Mouse (Mus musculus) forebrain, embryonic 13.5 days (tissue): ENCODE measurements at regions not wholly inside any gene's neighbourhood (a gene's known extent, or its start where the extent isn't known, plus 50 kb on each side); places are given as distances from the start of the nearest gene placed in this dataset.

Experiments used
- ATAC-seq: fragments of 200-750 bp; cut with Nextera tagmentation; 2 replicates; pipeline ENCODE4 v1.8.0; 2017
- H3K27ac ChIP-seq: fragments of 300-500 bp; sonication (generic); 2 replicates; pipeline ENCODE4 v1.5.1; 2015; ENCODE audit warnings: inconsistent platforms, mild to moderate bottlenecking, moderate library complexity
- H3K27me3 ChIP-seq: fragments of 300-500 bp; sonication (generic); 2 replicates; pipeline ENCODE4 v1.6.1; 2015; ENCODE audit warnings: mild to moderate bottlenecking, inconsistent platforms
- H3K36me3 ChIP-seq: fragments of 300-500 bp; sonication (generic); 2 replicates; pipeline ENCODE4 v1.6.1; 2015; ENCODE audit warnings: mild to moderate bottlenecking, inconsistent platforms; ENCODE audit not compliant: poor library complexity, severe bottlenecking
- H3K4me1 ChIP-seq: fragments of 300-500 bp; sonication (generic); 2 replicates; pipeline ENCODE4 v1.6.1; 2015; ENCODE audit warnings: inconsistent platforms
- H3K4me2 ChIP-seq: fragments of 300-500 bp; sonication (generic); 2 replicates; pipeline ENCODE4 v1.6.1; 2015; ENCODE audit warnings: inconsistent platforms, mild to moderate bottlenecking, moderate library complexity
- H3K4me3 ChIP-seq: fragments of 300-500 bp; sonication (generic); 2 replicates; pipeline ENCODE4 v1.5.1; 2015; ENCODE audit warnings: mild to moderate bottlenecking, inconsistent platforms
- H3K9ac ChIP-seq: fragments of 300-500 bp; sonication (generic); 2 replicates; pipeline ENCODE4 v1.6.1; 2015; ENCODE audit warnings: mild to moderate bottlenecking, inconsistent platforms
- H3K9me3 ChIP-seq: fragments of 300-500 bp; sonication (generic); replicated peaks from 2 replicates; pipeline ENCODE4 v1.6.1; 2016; ENCODE audit warnings: inconsistent platforms
- WGBS: fragments of 180-500 bp; shearing (Covaris S2); methylation state at CpG from one replicate; pipeline ENCODE4 v1.1.7; 2015; 5-methylcytosine and 5-hydroxymethylcytosine counted together

GRCm38 (mm10) chr10:36229422-36229821 lies 277.2 kb upstream of the Hs3st5 start:
- Histone ChIP-seq H3K9me3 (no peaks in the 10 kb centered on the region), H3K4me3 (no peak overlapping the region), H3K4me1 (no peaks in the 10 kb centered on the region), H3K4me2 (no peak overlapping the region), H3K36me3 (no peaks in the 10 kb centered on the region), H3K27ac (no peak overlapping the region), H3K9ac (no peak overlapping the region), H3K27me3 (no peaks in the 10 kb centered on the region)
- peak; percentile 41; the same call in 1 of the 2 replicates for ATAC-seq

- 95% methylated on average over 3 of the region's 3 CpGs for WGBS
- no peak overlapping the region for H3K4me2 ChIP-seq
- ATAC-seq, result no peak
- no peaks in the 10 kb centered on the region for H3K27me3 ChIP-seq
- H3K4me1 ChIP-seq, result no peaks in the 10 kb centered on the region
- H3K4me3 ChIP-seq, result no peak overlapping the region
- H3K9ac ChIP-seq, result no peak overlapping the region
- H3K27ac ChIP-seq, result no peak overlapping the region
- no peaks in the 10 kb centered on the region for H3K9me3 ChIP-seq
- no peaks in the 10 kb centered on the region for H3K36me3 ChIP-seq
Measured at GRCm38 (mm10) chr10:36239486-36239885, 267.1 kb upstream of the Hs3st5 start.

- Histone ChIP-seq H3K9ac (no peak overlapping the region), H3K27ac (no peak overlapping the region), H3K4me2 (no peak overlapping the region), H3K4me1 (no peaks in the 10 kb centered on the region), H3K9me3 (no peaks in the 10 kb centered on the region), H3K4me3 (no peak overlapping the region), H3K27me3 (no peaks in the 10 kb centered on the region), H3K36me3 (no peaks in the 10 kb centered on the region)
- no peak for ATAC-seq
Measured at GRCm38 (mm10) chr10:36248451-36248850, 258.2 kb upstream of the Hs3st5 start.
